Mouse (Mus musculus) lung, adult 2 months (tissue): ENCODE data around the gene Slamf7.

Experiments used
- CTCF ChIP-seq: fragments of 200-500 bp; IDR thresholded peaks from 2 replicates; pipeline ENCODE4 v1.5.1; 2011; ENCODE audit warnings: mild to moderate bottlenecking, low read length, control low read depth; ENCODE audit not compliant: insufficient read depth
- POLR2A ChIP-seq: fragments of 200-500 bp; IDR thresholded peaks from 2 replicates; pipeline ENCODE4 v1.6.1; 2011; ENCODE audit warnings: low read depth, mild to moderate bottlenecking, control low read depth, low read length, borderline replicate concordance; ENCODE audit errors: extremely low read depth

DNA sequence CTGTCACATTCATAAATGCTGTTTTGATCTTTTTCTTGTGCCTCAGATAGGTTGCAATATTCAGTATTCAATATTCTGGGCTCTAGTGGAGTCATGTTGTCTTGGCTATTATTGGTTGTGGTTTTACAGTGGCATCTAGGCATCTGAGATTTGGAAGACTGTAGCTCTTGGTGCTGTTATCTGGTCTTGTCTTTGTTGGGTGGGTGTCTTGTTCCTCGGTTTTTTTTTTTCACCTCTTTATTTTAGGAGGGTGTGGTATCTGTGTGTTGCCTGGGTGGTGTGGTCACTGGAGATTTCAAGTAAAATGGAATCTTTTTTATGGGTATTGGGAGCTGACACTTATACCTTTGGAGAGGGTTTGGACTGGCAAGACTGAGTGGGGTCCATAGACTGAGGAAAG lies 41.1 kb upstream of the Slamf7 start:
- TF ChIP-seq POLR2A = no peak
- no peak for TF ChIP-seq CTCF
